Mouse (Mus musculus) thymus, adult 2 months (tissue): Measurements from ENCODE around the gene Slc25a21.

ENCODE experiments used
- CTCF ChIP-seq: fragments of 200-500 bp; IDR thresholded peaks from 2 replicates; pipeline ENCODE4 v1.5.1; 2012; ENCODE audit warnings: mild to moderate bottlenecking, control low read depth, low read length, moderate library complexity, borderline replicate concordance; ENCODE audit not compliant: control insufficient read depth, poor library complexity, insufficient read depth; ENCODE audit errors: extremely low read depth
- POLR2A ChIP-seq: fragments of 200-500 bp; IDR thresholded peaks from 2 replicates; pipeline ENCODE4 v1.6.1; 2012; ENCODE audit warnings: mild to moderate bottlenecking, low read length, control low read depth, moderate library complexity; ENCODE audit not compliant: control insufficient read depth, poor library complexity, insufficient read depth; ENCODE audit errors: extremely low read depth

- TF ChIP-seq POLR2A = no peak
- no peak for TF ChIP-seq CTCF
Observed at GRCm38 (mm10) chr12:56944265-56944664, 253.0 kb downstream of the Slc25a21 start.
